Mouse (Mus musculus): ENCODE data around the gene Apol8.
A peak's percentile ranks its signal among the peaks of the same experiment; 100 is the strongest.
"Not testable (repeated sequence)": the region's sequence is repeated elsewhere in the genome, so short reads cannot be mapped to it uniquely, and the experiment has no call there.

The Apol8 gene

DNA sequence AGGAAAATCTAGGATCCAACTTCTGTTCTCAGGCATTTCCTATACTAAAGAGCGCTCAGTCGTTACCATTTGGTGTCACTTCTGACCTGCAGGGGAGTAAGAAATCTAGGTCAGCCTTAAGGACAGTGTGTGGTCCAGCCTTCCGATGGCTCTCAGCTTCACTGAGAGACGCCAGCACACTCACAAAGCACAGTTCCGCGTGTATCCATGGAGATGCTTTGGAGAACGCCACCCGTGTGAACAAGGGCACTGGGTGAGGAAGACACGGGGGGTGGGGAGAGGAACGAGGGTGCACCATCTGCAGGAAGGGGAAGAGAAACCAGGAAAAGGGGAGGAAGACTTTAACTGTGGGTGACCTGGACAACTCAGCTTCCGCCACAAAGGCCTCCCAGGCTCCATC is 4.4 kb downstream of the Apol8 start:
- TF ChIP-seq POU5F1 (IDR thresholded peaks at IDR 0.05; ENCODE audit: borderline replicate concordance, low read length), result no peak
- TF ChIP-seq NANOG (IDR thresholded peaks at IDR 0.05; ENCODE audit: borderline replicate concordance, low read length), result no peak
- TF ChIP-seq CTCF (conservative IDR thresholded peaks at IDR 0.05; ENCODE audit: low read length), result no peak
- H3K9me3 ChIP-seq (ENCODE audit: low read length), result peaks cover 4% of the 10 kb centered on the region; the same call in 1 of the 2 replicates
- peaks cover 13% of the 10 kb centered on the region for H3K4me1 ChIP-seq (replicated peaks; ENCODE audit: low read depth, low read length)
- H3K36me3 ChIP-seq (ENCODE audit: insufficient read depth, low read length), result no peaks in the 10 kb centered on the region
- H3K4me3 ChIP-seq (replicated peaks; ENCODE audit: low read length), result no peak overlapping the region
- 0 out of 2 replicates have a peak, but pooled peaks cover 4% of the 10 kb centered on the region for H3K27me3 ChIP-seq (ENCODE audit: insufficient read depth, low read length)

DNA sequence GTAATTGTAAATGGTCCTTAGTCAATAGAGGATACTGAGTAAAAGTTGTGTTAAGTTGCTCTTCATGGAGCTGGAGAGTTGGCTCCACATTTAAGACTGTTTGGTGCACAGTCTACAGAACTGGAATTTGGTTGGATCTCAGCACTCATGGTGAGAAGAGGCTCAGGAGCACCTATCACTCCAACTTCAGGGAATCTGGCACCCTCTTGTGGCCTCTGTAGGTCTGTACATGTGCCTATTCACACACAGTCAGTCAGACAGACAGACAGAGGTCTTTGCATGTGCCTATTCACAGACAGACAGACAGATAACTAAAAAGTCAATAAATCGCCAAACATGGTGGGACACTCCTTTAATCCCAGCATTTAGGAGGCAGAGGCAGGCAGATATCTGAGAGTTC is 6.3 kb downstream of the Apol8 start:
- peaks cover 4% of the 10 kb centered on the region; the same call in 1 of the 2 replicates for H3K9me3 ChIP-seq (ENCODE audit: low read length)
- H3K27me3 ChIP-seq (ENCODE audit: insufficient read depth, low read length), result no peaks in the 10 kb centered on the region
- no peaks in the 10 kb centered on the region for H3K36me3 ChIP-seq (ENCODE audit: insufficient read depth, low read length)
- TF ChIP-seq CTCF (conservative IDR thresholded peaks at IDR 0.05; ENCODE audit: low read length) (peak; percentile 69), NANOG (IDR thresholded peaks at IDR 0.05; ENCODE audit: borderline replicate concordance, low read length) (no peak), POU5F1 (IDR thresholded peaks at IDR 0.05; ENCODE audit: borderline replicate concordance, low read length) (no peak)
- no peak overlapping the region for H3K4me3 ChIP-seq (replicated peaks; ENCODE audit: low read length)
- H3K4me1 ChIP-seq (replicated peaks; ENCODE audit: low read depth, low read length), result peaks cover 7% of the 10 kb centered on the region

DNA sequence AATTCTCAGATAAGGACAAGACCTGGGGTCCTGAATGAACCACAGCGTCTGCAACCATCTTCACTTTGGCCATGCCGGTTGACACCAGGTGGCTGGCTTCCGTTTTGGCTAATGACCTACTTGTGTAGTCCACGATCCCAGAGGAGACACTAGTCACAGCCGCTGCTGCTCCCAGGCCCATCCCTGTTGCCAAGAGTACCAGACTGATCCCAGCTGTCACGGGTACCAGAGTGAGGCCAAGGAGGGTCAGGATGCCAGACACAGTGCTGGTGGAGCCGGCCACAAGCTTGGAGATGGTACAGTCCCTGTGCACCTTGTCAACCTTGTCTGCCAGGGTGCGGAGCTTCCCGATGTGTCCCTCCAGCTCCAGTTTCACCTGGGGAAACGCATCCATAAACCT is 7.1 kb downstream of the Apol8 start:
- Histone ChIP-seq H3K4me1 (replicated peaks; ENCODE audit: low read depth, low read length) (peaks cover 2% of the 10 kb centered on the region), H3K4me3 (replicated peaks; ENCODE audit: low read length) (no peak overlapping the region), H3K27me3 (ENCODE audit: insufficient read depth, low read length) (no peaks in the 10 kb centered on the region), H3K9me3 (ENCODE audit: low read length) (peaks cover 4% of the 10 kb centered on the region; the same call in 1 of the 2 replicates), H3K36me3 (ENCODE audit: insufficient read depth, low read length) (no peaks in the 10 kb centered on the region)
- TF ChIP-seq POU5F1 (IDR thresholded peaks at IDR 0.05; ENCODE audit: borderline replicate concordance, low read length) (no peak), NANOG (IDR thresholded peaks at IDR 0.05; ENCODE audit: borderline replicate concordance, low read length) (no peak), CTCF (conservative IDR thresholded peaks at IDR 0.05; ENCODE audit: low read length) (no peak)

DNA sequence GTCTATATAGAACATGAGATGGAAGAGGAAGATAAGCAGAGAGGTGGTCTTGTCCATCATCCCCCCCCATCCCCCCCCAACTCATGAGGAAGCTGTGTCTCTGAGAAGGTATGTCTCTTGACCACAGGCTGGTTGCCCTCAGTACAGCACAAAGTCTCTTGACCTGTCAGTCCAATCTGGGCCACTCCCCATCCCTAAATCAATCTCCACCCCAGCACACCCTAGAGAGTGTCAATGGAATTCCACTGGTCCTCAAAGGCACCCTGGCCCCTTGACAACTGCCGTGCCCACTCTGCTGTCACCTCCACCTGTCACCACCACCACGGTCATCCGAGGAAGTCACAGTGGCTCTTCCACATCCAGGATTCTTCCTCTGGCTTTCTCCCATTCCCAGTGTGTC is 8.4 kb downstream of the Apol8 start:
- no peaks in the 10 kb centered on the region; the same call in 1 of the 2 replicates for H3K4me1 ChIP-seq (replicated peaks; ENCODE audit: low read depth, low read length)
- H3K4me3 ChIP-seq (replicated peaks; ENCODE audit: low read length), result no peak overlapping the region
- H3K9me3 ChIP-seq (ENCODE audit: low read length), result peaks cover 4% of the 10 kb centered on the region; the same call in 1 of the 2 replicates
- no peaks in the 10 kb centered on the region for H3K36me3 ChIP-seq (ENCODE audit: insufficient read depth, low read length)
- TF ChIP-seq POU5F1 (IDR thresholded peaks at IDR 0.05; ENCODE audit: borderline replicate concordance, low read length) (no peak), CTCF (conservative IDR thresholded peaks at IDR 0.05; ENCODE audit: low read length) (no peak), NANOG (IDR thresholded peaks at IDR 0.05; ENCODE audit: borderline replicate concordance, low read length) (no peak)
- no peaks in the 10 kb centered on the region for H3K27me3 ChIP-seq (ENCODE audit: insufficient read depth, low read length)

DNA sequence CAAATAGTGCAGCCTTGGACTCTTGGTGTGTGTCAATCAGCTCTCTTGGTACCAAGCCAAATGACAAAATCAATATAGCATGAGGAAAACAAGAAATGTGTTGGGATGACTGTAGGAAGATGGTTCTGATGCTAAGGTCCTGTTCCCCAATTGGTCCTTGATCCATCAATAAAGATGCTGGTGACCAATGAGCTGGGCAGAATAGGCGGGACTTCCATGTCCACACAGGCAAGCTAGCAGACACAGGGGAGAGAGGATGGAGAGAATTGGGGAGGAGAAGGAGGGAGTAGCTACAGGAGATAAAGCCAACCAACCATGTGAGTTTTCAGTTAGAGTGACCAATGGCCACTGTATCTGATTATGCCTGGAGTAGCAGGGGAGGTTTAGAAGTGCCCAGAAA is 10.5 kb downstream of the Apol8 start:
- Histone ChIP-seq H3K27me3 (ENCODE audit: insufficient read depth, low read length) (no peaks in the 10 kb centered on the region), H3K36me3 (ENCODE audit: insufficient read depth, low read length) (no peaks in the 10 kb centered on the region), H3K4me1 (replicated peaks; ENCODE audit: low read depth, low read length) (no peaks in the 10 kb centered on the region), H3K9me3 (ENCODE audit: low read length) (peaks cover 4% of the 10 kb centered on the region; the same call in 1 of the 2 replicates), H3K4me3 (replicated peaks; ENCODE audit: low read length) (no peak overlapping the region)
- TF ChIP-seq CTCF (conservative IDR thresholded peaks at IDR 0.05; ENCODE audit: low read length) (no peak), POU5F1 (IDR thresholded peaks at IDR 0.05; ENCODE audit: borderline replicate concordance, low read length) (no peak), NANOG (IDR thresholded peaks at IDR 0.05; ENCODE audit: borderline replicate concordance, low read length) (no peak)

DNA sequence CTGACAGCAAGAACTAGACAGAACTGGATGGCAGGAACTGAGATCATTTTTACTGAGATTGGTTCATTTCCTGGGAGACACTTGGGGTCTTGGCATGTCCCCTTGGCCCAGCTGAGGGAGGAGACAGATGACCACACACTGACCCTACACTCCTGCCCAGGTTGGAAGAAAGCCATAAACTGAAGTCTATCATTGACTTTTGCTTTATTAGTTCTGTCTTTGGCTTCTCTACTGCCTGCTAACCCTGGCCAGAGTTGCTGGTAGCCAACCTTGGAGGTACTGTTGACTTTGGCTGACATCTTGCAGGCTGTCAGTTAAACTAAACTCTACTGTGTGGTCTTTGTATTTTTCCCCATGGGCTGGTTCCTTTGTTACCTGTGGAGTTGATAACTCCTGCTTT is 11.7 kb downstream of the Apol8 start:
- H3K36me3 ChIP-seq (ENCODE audit: insufficient read depth, low read length), result no peaks in the 10 kb centered on the region
- H3K9me3 ChIP-seq (ENCODE audit: low read length), result peaks cover 4% of the 10 kb centered on the region; the same call in 1 of the 2 replicates
- no peaks in the 10 kb centered on the region for H3K4me1 ChIP-seq (replicated peaks; ENCODE audit: low read depth, low read length)
- no peak for TF ChIP-seq POU5F1 (IDR thresholded peaks at IDR 0.05; ENCODE audit: borderline replicate concordance, low read length)
- H3K4me3 ChIP-seq (replicated peaks; ENCODE audit: low read length), result no peak overlapping the region
- no peaks in the 10 kb centered on the region for H3K27me3 ChIP-seq (ENCODE audit: insufficient read depth, low read length)

DNA sequence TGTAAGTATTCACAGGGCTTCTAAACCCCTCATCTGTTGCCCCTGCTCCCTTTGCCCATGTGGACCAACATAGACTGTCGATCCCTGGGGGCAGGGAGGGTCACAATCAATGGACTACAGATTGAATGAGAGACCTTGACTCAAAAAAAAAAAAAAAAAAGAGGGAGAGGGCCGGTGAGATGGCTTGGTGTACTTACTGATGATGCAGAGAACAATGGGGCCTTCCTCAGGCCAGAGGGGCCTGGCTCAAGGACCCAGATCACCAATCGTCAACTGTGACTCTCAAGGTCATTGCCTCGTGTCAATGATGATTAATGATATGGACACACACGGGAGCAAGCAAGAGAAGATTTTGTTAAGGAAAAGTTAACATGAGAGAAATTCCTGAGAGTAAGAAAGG is 12.2 kb downstream of the Apol8 start:
- Histone ChIP-seq H3K36me3 (ENCODE audit: insufficient read depth, low read length) (no peaks in the 10 kb centered on the region), H3K27me3 (ENCODE audit: insufficient read depth, low read length) (no peaks in the 10 kb centered on the region), H3K4me1 (replicated peaks; ENCODE audit: low read depth, low read length) (no peaks in the 10 kb centered on the region), H3K9me3 (ENCODE audit: low read length) (peaks cover 4% of the 10 kb centered on the region; the same call in 1 of the 2 replicates), H3K4me3 (replicated peaks; ENCODE audit: low read length) (no peak overlapping the region)
- TF ChIP-seq POU5F1 (IDR thresholded peaks at IDR 0.05; ENCODE audit: borderline replicate concordance, low read length), result no peak
- TF ChIP-seq NANOG (IDR thresholded peaks at IDR 0.05; ENCODE audit: borderline replicate concordance, low read length), result no peak
- TF ChIP-seq CTCF (conservative IDR thresholded peaks at IDR 0.05; ENCODE audit: low read length), result no peak

DNA sequence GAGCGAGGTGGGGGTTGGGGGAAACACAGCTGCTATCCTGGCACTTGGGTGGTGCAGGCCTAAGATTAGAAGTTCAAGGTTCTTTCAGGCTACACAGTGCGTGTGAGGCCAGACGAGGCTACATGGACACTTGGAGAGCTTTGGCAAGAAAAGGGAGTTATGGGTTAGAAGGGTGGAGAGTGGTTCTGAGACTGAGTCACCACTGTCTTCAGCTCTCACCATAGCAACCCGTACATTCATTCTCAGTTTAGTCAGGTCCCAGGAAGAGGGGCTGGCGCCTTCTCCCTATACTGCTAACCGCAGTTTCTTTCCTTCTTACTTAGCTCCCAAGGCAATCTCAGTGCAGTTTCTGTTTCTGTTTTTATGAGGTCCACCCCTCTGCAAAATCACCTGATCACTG is 15.2 kb downstream of the Apol8 start:
- not testable (repeated sequence) for H3K27me3 ChIP-seq (ENCODE audit: insufficient read depth, low read length); H3K9me3 ChIP-seq (ENCODE audit: low read length); H3K4me3 ChIP-seq (replicated peaks; ENCODE audit: low read length); H3K36me3 ChIP-seq (ENCODE audit: insufficient read depth, low read length); H3K4me1 ChIP-seq (replicated peaks; ENCODE audit: low read depth, low read length)

DNA sequence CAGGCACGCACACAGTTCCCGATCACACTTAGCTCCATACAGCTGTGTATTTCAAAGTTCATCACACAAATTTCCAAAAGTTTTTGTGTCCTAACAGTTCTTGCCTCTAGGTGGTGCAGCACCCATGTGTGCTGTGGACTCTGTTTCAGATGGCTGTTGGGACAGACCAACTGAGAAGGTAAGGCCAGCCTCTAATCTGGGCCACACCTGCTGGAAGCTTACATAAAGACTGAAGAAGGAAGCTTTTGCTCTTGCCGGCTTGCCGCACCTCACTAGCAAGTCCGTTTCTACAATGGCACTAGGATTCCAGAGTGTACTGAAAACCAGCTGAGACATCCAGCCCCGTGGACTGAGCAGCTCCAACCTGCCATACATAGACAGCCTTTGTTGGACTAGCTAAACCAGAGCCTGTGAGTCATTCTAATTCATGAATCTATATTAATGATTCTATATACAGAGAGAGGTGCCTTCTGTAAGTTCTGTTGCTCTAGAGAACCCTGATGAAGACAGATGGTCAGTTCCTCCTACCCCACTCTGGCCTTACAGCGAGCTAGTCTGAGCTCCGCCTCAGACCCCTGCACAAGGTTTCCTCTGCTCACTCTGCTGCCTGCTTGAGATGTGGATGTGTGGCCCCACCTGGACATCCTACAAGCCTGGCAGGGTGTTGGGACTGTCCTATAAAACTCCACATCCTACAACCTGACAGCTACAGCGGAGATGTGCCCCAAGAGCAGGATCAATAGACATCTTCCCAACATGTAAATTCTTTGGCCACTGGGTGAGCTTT is 16.1 kb downstream of the Apol8 start:
- H3K27me3 ChIP-seq (ENCODE audit: insufficient read depth, low read length), result no peaks in the 10 kb centered on the region
- no peaks in the 10 kb centered on the region for H3K36me3 ChIP-seq (ENCODE audit: insufficient read depth, low read length)
- H3K4me1 ChIP-seq (replicated peaks; ENCODE audit: low read depth, low read length), result no peaks in the 10 kb centered on the region
- no peak overlapping the region for H3K4me3 ChIP-seq (replicated peaks; ENCODE audit: low read length)
- H3K9me3 ChIP-seq (ENCODE audit: low read length), result no peaks in the 10 kb centered on the region
- TF ChIP-seq CTCF (conservative IDR thresholded peaks at IDR 0.05; ENCODE audit: low read length) (peak; percentile 25), POU5F1 (IDR thresholded peaks at IDR 0.05; ENCODE audit: borderline replicate concordance, low read length) (no peak)

DNA sequence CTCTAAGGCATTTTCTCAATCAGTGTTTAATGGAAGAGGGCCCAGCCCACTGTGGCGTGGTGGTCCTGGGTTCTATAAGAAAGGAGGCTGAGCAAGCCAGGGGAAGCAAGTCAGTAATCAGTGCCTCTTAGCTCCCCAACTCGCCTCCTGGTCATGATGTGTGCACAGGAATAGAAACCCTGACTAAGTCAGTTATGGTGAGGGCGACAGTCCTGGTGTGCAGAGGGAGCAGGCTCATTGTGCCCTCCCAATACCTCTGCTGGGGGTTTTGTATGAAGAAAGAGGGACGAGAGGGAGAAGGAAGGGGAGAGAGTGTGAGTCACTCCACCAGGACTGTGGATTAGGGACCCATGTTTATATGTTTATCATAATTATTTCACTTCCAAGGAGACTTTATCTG is 22.9 kb downstream of the Apol8 start:
- H3K4me1 ChIP-seq (replicated peaks; ENCODE audit: low read depth, low read length); H3K4me3 ChIP-seq (replicated peaks; ENCODE audit: low read length); H3K27me3 ChIP-seq (ENCODE audit: insufficient read depth, low read length); H3K9me3 ChIP-seq (ENCODE audit: low read length); H3K36me3 ChIP-seq (ENCODE audit: insufficient read depth, low read length): not testable (repeated sequence)

DNA sequence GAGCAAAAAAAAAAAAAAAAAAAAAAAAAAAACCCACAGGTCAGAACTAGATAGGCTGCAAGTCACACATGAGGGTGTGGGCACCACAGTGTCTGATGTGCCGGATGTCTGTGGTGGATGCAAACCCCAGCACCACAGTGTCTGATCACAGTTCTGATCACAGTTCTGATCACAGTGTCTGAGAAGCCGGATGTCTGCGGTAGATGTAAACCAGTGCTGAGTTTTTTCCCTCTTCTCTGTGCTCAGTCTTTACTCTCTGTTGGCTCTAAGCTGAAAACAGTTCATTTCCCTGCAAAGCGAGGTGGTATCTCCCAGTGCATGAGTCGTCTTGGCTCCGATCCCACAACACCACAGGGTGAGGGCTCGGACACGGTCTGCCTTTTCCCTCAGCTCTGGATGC is 23.4 kb downstream of the Apol8 start:
- not testable (repeated sequence) for H3K4me1 ChIP-seq (replicated peaks; ENCODE audit: low read depth, low read length); H3K27me3 ChIP-seq (ENCODE audit: insufficient read depth, low read length); H3K9me3 ChIP-seq (ENCODE audit: low read length); H3K36me3 ChIP-seq (ENCODE audit: insufficient read depth, low read length); H3K4me3 ChIP-seq (replicated peaks; ENCODE audit: low read length)

DNA sequence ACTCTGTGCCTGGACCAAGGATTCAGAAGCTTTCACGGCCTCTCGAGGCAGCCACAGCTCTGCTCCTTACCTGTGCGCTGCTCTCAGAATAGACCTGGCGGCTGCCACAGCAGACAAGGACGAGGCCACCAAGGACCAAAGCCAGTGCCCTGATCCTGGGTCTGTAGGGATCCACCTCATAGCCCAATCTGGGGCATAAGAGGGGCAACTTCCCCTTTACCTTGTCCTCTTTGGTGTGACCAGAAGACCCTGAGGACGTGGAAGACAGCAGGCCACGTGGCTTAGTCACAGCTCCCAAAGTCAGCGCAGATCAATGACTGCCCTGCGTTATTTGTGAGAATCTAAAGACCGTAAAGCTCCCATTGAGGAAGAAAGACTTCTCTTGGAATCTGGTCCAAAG is 24.0 kb downstream of the Apol8 start:
- not testable (repeated sequence) for H3K4me3 ChIP-seq (replicated peaks; ENCODE audit: low read length); H3K27me3 ChIP-seq (ENCODE audit: insufficient read depth, low read length); H3K36me3 ChIP-seq (ENCODE audit: insufficient read depth, low read length); H3K4me1 ChIP-seq (replicated peaks; ENCODE audit: low read depth, low read length); H3K9me3 ChIP-seq (ENCODE audit: low read length)
